Mouse (Mus musculus) cerebellum, adult (tissue): ENCODE measurements around the gene Trhr2.
"Not testable (repeated sequence)": the region's sequence is repeated elsewhere in the genome, so short reads cannot be mapped to it uniquely, and the experiment has no call there.

Experiments
- ATAC-seq: cut with Nextera tagmentation; 2 replicates; pipeline ENCODE4 v1.9.2; 2017; ENCODE audit warnings: mild to moderate bottlenecking, moderate library complexity, mixed read lengths; ENCODE audit not compliant: insufficient number of reproducible peaks, low FRiP score, low TSS enrichment

The Trhr2 gene

GRCm38 (mm10) chr8:122333531-122333930 is 27.0 kb downstream of the Trhr2 start:
- ATAC-seq: no peak

- peak; percentile 22; the same call in 1 of the 2 replicates for ATAC-seq
These were observed 27.6 kb downstream of the Trhr2 start for GRCm38 (mm10) chr8:122332753-122333506.

- ATAC-seq: no peak
These were observed 29.4 kb downstream of the Trhr2 start for GRCm38 (mm10) chr8:122331134-122331523.

DNA sequence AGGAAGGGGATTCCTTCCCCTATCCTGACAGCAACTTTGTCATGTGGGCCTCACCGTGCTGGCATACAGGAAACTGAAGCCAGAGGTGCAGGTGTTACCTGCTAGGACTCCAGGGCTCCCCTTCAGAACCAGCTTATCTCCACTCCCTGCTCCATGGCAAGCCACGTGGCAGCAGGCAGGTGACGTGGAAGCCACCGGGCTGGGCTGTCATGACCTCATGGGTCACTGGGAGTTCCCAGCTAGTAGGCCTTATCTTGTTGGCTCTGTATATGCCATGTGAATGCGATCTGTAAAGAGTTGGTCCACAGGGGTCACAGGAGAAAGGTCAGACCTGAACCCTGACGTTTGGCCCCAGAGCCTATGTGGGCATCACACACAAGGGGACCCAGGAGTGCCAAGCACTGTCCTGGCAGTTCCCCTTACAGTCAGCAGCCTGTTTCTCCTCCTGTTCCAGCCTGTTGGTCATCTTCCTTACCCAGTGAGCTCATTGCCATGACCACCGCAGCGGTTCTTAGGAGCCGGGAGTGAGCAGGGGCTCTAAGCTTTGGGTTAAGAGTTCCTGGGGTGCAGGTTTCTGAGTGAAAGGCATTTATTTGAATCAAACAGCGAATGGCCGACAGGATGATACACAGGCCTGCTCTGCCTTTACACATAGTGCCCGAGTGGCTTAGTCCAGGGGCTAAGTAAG is 30.0 kb downstream of the Trhr2 start:
- no peak for ATAC-seq

DNA sequence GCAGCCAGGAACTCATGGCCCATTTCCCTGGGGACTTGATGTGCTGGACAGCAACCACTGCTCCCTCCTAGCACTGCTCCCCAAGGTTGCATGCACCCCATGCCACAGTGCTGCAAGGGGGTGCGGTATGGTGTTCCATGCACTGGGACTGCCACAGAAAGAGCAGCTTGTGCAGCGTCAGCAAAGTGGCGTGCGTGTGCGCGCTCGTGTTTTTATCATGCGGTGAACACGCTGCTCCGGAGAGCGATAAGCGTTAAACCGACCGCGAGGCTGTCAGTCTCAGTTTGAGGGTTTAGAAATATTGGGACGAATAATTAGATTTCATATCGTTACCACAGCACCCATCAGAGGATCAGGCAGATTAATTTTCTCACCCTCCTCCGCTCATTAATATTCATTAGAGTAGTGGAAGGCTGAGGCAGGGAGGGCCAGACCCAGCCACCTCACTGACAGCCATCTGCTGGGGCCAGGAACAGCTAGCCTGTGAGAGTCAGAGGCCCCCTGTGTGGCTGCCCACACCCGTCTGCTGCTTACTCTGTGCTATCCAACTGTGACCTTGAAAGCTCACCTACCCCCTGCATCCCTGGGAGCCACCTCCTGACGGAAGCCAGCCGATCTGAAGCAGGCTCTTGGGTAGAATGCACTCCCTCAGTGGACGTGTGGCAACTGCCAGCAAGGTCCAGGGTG is 30.9 kb downstream of the Trhr2 start:
- no peak for ATAC-seq

DNA sequence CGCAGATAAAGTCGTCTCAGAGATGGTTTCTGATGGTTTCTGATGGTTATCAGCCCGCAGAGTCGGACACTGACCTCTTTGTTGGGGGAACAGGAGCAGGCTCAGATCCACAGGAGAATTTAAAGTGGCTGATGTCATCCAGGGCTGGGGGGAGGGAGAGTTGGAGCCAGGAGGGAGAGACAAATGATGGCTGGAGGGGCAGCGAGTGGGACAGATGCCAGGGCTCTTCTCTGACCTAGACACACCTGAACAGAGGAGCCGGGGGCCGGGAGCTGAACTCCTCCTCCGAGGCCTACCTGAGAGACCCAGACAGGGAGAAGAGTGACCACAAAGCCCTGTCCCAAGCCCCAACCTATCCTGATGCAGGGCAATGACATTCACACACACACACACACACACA is 31.5 kb downstream of the Trhr2 start:
- ATAC-seq: no peak

GRCm38 (mm10) chr8:122326114-122326542 is 34.4 kb downstream of the Trhr2 start:
- ATAC-seq: no peak

DNA sequence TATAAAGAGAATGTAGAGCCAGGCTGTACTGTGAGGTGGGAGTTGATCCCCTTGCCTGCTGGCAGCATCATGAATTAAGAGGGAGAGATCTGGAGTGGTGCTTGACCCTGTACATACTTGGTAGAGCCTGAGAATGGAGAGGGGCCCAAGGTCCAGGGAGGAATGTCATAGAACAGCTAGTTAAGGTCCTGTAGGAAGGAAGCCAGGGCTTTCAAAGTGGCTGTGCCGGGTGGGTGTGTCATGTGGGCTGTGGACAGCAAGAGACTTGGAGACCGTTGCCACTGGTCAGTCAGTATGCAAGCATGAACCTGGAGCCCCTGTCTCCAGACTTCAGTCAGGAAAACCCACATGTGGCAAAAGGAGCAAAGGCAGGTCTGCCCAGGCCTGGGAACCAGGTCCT is 35.4 kb downstream of the Trhr2 start:
- no peak for ATAC-seq

GRCm38 (mm10) chr8:122323951-122324402 is 36.6 kb downstream of the Trhr2 start:
- ATAC-seq: not testable (repeated sequence)

DNA sequence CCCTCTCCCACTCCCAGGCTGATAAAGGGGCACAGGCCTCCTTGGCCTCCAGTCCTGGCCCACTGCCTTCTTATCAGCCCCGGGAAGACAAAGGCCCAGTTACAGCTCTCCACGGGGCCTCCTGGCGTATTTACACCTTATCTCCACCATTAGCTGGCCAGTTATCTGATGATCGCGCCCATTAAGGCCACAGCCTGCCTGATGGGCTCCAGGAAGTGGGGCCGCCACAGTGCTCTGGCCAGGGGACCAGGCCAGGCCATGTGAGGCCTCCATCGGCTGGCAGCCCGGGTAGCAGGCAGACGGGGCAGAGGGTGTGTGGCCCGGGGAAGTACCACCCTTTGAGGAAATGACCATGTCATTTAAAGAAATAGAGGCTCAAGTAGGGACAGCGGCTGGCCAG is 37.8 kb downstream of the Trhr2 start:
- no peak for ATAC-seq

DNA sequence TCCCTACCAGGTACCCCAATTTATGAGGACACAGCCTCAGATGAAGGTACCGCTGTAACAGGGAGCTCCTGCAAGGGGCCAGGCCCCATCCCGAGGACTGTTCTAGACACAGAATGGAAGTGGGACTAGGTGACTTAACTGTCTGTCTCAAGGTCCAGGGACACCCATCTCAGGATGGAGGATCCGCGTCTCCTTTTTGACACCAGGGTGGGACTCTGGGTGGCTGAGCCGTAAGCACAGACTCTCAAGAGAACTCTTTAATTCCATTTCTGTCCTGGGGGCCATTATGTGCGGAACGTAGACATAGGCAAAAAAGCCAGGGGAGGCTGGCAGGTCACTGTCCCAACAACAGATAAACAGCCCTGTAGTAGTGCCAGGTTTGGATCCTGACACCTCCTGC is 38.4 kb downstream of the Trhr2 start:
- no peak for ATAC-seq

- no peak for ATAC-seq
These were observed 39.1 kb downstream of the Trhr2 start for GRCm38 (mm10) chr8:122321455-122321921.

DNA sequence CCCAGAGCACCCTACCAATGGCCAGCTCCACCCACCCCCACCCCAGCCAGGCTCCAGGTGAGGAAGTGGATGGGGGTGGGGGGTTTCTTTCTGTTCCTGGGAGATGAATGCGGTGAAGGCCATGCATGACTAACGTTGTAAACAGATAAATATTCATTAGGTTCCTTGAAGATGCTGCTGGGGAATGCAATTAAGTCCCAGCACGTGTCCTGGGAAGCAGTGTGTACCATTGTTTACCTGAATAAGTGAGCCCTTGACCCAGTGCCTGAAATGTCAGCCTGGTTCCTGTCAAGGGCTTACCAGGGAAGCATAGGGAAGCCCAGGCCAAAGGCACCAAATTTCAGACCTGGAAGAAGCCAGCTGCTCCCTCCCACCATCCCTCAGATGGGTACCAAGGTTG is 40.0 kb downstream of the Trhr2 start:
- ATAC-seq: no peak

DNA sequence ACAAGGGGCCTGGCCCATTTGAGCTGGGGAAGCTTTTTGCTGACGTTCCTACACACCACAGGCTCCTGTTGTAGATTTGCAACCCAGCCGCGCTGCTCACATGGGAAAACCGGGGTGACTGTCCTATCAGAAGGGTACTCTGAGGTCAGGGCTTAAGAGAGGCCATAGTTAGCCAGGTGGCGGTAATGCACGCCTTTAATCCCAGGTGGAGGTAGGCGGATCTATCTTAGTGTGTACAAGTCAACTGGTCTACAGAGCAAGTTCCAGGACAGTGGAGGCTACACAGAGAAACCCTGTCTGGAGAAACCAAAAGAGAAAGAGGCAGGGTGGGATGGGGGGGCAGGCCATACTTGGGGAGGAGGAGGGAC is 40.9 kb downstream of the Trhr2 start:
- ATAC-seq: no peak

DNA sequence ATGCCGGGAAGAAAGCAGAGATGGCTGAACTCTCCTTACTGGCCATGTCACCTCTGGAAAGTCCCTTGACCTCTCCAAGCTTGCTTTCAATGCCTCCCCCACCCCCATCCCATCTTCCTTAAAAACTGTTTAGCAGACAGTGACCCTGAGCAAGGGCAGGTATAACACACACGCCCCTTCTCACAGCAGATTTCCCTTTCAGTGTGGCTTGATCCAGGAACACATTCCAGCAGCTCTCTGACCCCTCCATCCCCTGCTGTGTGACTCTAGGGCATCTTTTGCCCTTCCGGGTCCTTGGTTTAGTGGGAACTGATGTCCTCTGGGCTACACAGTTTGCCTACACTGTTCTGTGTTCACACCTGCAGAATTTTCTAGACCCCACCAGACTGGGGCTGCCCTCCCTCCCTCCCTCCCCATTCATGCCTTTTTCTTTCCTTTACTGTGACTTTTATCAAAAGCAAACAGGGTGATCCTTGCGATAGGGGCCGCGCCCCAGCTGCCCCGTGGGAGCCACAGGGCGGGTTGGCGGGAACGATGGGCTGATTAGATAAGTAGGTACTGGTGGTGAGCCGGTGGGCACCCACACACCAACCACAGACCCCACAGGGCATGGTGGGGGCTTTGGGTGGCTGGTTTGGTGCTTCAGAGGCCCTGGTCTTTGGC is 41.4 kb downstream of the Trhr2 start:
- ATAC-seq: no peak

DNA sequence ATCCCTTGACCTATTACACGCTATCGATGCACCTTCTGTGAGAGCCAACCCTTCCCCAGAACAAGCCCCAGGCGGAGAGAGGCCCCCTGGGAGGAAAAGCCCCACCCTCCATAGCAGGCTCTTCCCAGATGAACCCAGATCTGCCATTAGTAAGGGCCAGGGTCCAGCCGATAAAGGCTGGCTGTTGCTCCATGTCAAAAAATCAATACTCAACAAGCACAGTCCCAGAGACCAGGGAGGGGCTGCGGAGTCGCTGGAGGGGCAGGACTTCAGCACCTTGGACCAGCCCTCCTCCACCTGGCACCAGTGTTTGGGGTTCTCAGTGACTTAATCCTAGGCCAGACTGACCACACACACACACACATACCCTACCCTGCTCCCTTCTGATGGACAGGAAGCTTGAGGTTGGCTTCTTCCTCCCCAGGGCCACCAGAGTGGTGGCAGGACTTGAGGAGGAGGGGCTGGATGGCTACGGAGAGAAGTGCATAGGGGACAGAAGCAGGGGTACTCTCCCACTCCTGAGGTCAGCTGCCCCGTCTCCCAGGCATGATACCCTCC is 42.5 kb downstream of the Trhr2 start:
- ATAC-seq: no peak

- ATAC-seq: no peak
These were observed 44.1 kb downstream of the Trhr2 start for GRCm38 (mm10) chr8:122316402-122316801.

GRCm38 (mm10) chr8:122314899-122315496 is 45.5 kb downstream of the Trhr2 start:
- ATAC-seq: no peak

DNA sequence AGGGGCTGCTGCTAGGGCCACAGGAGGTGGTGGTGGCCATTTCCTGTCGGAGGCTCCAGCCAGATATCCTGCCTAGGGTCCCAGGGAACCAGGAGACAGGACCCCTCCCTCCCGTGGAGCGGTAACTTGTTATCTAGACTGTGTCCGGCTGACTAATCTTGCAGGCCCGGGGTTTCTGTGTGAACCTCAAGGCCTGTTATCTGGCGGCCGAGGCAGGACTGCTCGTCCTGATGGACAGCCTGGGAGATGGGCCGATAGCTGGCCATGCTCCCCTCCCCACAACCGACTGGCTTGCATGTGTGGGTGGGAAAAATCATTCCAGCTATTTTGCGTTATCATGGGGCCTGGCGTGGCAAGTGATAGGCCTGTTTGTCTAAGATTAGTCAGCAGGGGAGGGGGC is 47.2 kb downstream of the Trhr2 start:
- no peak for ATAC-seq

- no peak for ATAC-seq
These were observed 48.0 kb downstream of the Trhr2 start for GRCm38 (mm10) chr8:122312553-122312952.
